Comparison of ENCODE assay signal across 30 mouse cellular contexts in the genomic region with DNA sequence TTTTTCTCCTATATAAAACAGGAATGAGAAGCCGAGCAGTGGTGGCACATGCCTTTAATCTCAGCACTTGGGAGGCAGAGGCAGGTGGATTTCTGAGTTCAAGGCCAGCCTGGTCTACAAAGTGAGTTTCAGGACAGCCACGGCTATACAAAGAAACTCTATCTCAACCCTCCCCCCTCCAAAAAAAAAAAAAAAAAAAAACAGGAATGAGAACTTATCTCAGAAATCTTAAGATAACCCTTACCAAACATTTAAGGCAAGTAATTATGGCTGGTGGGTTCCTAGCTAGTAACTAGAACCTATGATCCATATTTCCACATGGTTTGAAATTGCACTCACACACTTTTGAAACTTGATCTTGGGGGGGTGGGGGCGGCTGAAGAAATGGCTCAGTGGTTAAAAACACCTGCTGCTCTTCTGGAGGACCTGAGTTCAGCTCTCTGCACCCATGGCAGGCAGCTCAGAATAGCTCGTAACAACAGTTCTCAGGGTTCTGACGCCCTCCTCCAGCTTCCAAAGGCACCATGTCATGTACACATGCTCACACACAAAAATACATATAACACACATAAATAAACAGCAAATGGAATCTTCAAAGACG. TPM values are rescaled to one million over a fixed set of nuclear protein-coding genes. Genes with fewer than 3 reads are reported as not detected.
DNase-seq lines count a peak whose midpoint lies in the region; ATAC-seq and TF ChIP-seq lines count a peak whose summit lies in the region.
"Had no signal": no experiment of that assay in that cellular context is flagged by ENCODE, and none has a peak within 500 bp of the region (broad histone marks: within the 10 kb centered on the region; RNA-seq: fewer than 3 reads in every experiment).

No protein-coding gene starts in this region.

- 60% methylated on average over 6 of the region's 6 CpGs for WGBS in intestine, embryonic 16.5 days
- WGBS in intestine, embryonic 15.5 days, result 69% methylated on average over 6 of the region's 6 CpGs
- WGBS in lung, embryonic 16.5 days, result 60% methylated on average over 6 of the region's 6 CpGs
- WGBS in lung, postnatal 0 days, result 60% methylated on average over 6 of the region's 6 CpGs
- WGBS in liver, embryonic 16.5 days (ENCODE audit: insufficient replicate concordance), result 60% methylated on average over 6 of the region's 6 CpGs
- 63% methylated on average over 6 of the region's 6 CpGs for WGBS in stomach, postnatal 0 days
- 68% methylated on average over 6 of the region's 6 CpGs for WGBS in hindbrain, embryonic 10.5 days

- H3K9me3 ChIP-seq in intestine, embryonic 16.5 days (ENCODE audit: control insufficient read depth, low read length), result no peaks in the 10 kb centered on the region
- H3K9me3 ChIP-seq in intestine, embryonic 15.5 days, result no peaks in the 10 kb centered on the region
- H3K9me3 ChIP-seq in lung, embryonic 16.5 days (ENCODE audit: control insufficient read depth, low read length), result no peaks in the 10 kb centered on the region
- no peaks in the 10 kb centered on the region for H3K9me3 ChIP-seq in lung, postnatal 0 days (ENCODE audit: low read length)
- no peaks in the 10 kb centered on the region for H3K9me3 ChIP-seq in liver, embryonic 16.5 days (replicated peaks; ENCODE audit: control insufficient read depth, low read length)
- H3K9me3 ChIP-seq in stomach, postnatal 0 days (ENCODE audit: control insufficient read depth, low read length), result no peaks in the 10 kb centered on the region
- no peaks in the 10 kb centered on the region for H3K9me3 ChIP-seq in hindbrain, embryonic 10.5 days
- H3K9me3 ChIP-seq: embryonic facial prominence, embryonic 10.5 days; embryonic facial prominence, embryonic 15.5 days; forebrain, embryonic 13.5 days; heart, embryonic 13.5 days; limb, embryonic 13.5 days; neural tube, embryonic 15.5 days had no signal

- peak overlapping the region; percentile 87 for H3K27ac ChIP-seq in intestine, embryonic 16.5 days (ENCODE audit: low read length)
- no peak overlapping the region for H3K27ac ChIP-seq in intestine, embryonic 15.5 days
- peak overlapping the region; percentile 83 for H3K27ac ChIP-seq in lung, embryonic 16.5 days (ENCODE audit: low read length)
- H3K27ac ChIP-seq in lung, postnatal 0 days (ENCODE audit: low read length), result no peak overlapping the region
- H3K27ac ChIP-seq in liver, embryonic 16.5 days (ENCODE audit: low read length), result peak overlapping the region; percentile 99
- peak overlapping the region; percentile 36; the same call in 1 of the 2 replicates for H3K27ac ChIP-seq in stomach, postnatal 0 days (replicated peaks)
- H3K27ac ChIP-seq in hindbrain, embryonic 10.5 days, result no peak overlapping the region
- H3K27ac ChIP-seq: embryonic facial prominence, embryonic 10.5 days; embryonic facial prominence, embryonic 15.5 days; forebrain, embryonic 13.5 days; heart, embryonic 13.5 days; left cerebral cortex, adult 2 months; limb, embryonic 13.5 days; neural tube, embryonic 15.5 days had no signal

- no peak overlapping the region for H3K4me3 ChIP-seq in intestine, embryonic 16.5 days (ENCODE audit: low read length)
- H3K4me3 ChIP-seq in intestine, embryonic 15.5 days (replicated peaks), result no peak overlapping the region
- no peak overlapping the region for H3K4me3 ChIP-seq in lung, embryonic 16.5 days (ENCODE audit: low read length)
- no peak overlapping the region for H3K4me3 ChIP-seq in lung, postnatal 0 days (ENCODE audit: low read depth, low read length)
- H3K4me3 ChIP-seq in liver, embryonic 16.5 days (ENCODE audit: low read depth, low read length), result no peak overlapping the region
- no peak overlapping the region for H3K4me3 ChIP-seq in stomach, postnatal 0 days (ENCODE audit: low read depth, low read length)
- H3K4me3 ChIP-seq in hindbrain, embryonic 10.5 days, result no peak overlapping the region
- H3K4me3 ChIP-seq: embryonic facial prominence, embryonic 10.5 days; embryonic facial prominence, embryonic 15.5 days; forebrain, embryonic 13.5 days; heart, embryonic 13.5 days; left cerebral cortex, adult 2 months; limb, embryonic 13.5 days; neural tube, embryonic 15.5 days had no signal

- peaks cover 21% of the 10 kb centered on the region for H3K4me1 ChIP-seq in intestine, embryonic 16.5 days (ENCODE audit: control insufficient read depth, insufficient read depth, low read length)
- peaks cover 17% of the 10 kb centered on the region for H3K4me1 ChIP-seq in intestine, embryonic 15.5 days (replicated peaks)
- peaks cover 10% of the 10 kb centered on the region; the same call in 1 of the 2 replicates for H3K4me1 ChIP-seq in lung, embryonic 16.5 days (replicated peaks; ENCODE audit: control insufficient read depth, insufficient read depth, low read length)
- H3K4me1 ChIP-seq in lung, postnatal 0 days (ENCODE audit: insufficient read depth, low read depth, low read length), result peaks cover 10% of the 10 kb centered on the region
- H3K4me1 ChIP-seq in liver, embryonic 16.5 days (ENCODE audit: control insufficient read depth, low read depth, low read length), result peaks cover 54% of the 10 kb centered on the region
- no peaks in the 10 kb centered on the region; the same call in 1 of the 2 replicates for H3K4me1 ChIP-seq in stomach, postnatal 0 days (replicated peaks; ENCODE audit: control insufficient read depth, insufficient read depth)
- peaks cover 16% of the 10 kb centered on the region for H3K4me1 ChIP-seq in hindbrain, embryonic 10.5 days (replicated peaks)

- no peak for ATAC-seq in intestine, embryonic 16.5 days
- no peak for ATAC-seq in intestine, embryonic 15.5 days
- ATAC-seq in lung, embryonic 16.5 days (ENCODE audit: low read depth), result no peak
- ATAC-seq in lung, postnatal 0 days, result no peak
- ATAC-seq in liver, embryonic 16.5 days (ENCODE audit: low read depth), result no peak
- ATAC-seq in stomach, postnatal 0 days (ENCODE audit: low FRiP score, low TSS enrichment), result no peak
- ATAC-seq in megakaryocyte, adult 5-6 weeks (ENCODE audit: poor library complexity, severe bottlenecking), result no peak
- ATAC-seq: forebrain, embryonic 13.5 days; hindbrain, embryonic 16.5 days had no signal

- no peak overlapping the region for H3K9ac ChIP-seq in intestine, embryonic 16.5 days (ENCODE audit: low read depth, low read length)
- H3K9ac ChIP-seq in intestine, embryonic 15.5 days, result no peak overlapping the region
- no peak overlapping the region for H3K9ac ChIP-seq in lung, embryonic 16.5 days (ENCODE audit: low read length)
- H3K9ac ChIP-seq in lung, postnatal 0 days (replicated peaks; ENCODE audit: low read depth), result no peak overlapping the region
- H3K9ac ChIP-seq in liver, embryonic 16.5 days (ENCODE audit: low read depth, low read length), result no peak overlapping the region
- no peak overlapping the region for H3K9ac ChIP-seq in stomach, postnatal 0 days (ENCODE audit: low read length)
- H3K9ac ChIP-seq: embryonic facial prominence, embryonic 15.5 days; forebrain, embryonic 13.5 days; heart, embryonic 13.5 days; limb, embryonic 13.5 days; lung, embryonic 14.5 days; neural tube, embryonic 15.5 days had no signal

- TF ChIP-seq CTCF in lung, postnatal 0 days (IDR thresholded peaks at IDR 0.05), result no peak
- no peak for TF ChIP-seq CTCF in stomach, postnatal 0 days (IDR thresholded peaks at IDR 0.05; ENCODE audit: low read depth)

- H3K27me3 ChIP-seq in intestine, embryonic 16.5 days (replicated peaks; ENCODE audit: control insufficient read depth, insufficient read depth, low read length), result no peaks in the 10 kb centered on the region
- H3K27me3 ChIP-seq in intestine, embryonic 15.5 days (replicated peaks), result no peaks in the 10 kb centered on the region
- H3K27me3 ChIP-seq in lung, embryonic 16.5 days (ENCODE audit: control insufficient read depth, insufficient read depth, low read depth, low read length), result no peaks in the 10 kb centered on the region
- no peaks in the 10 kb centered on the region for H3K27me3 ChIP-seq in lung, postnatal 0 days (replicated peaks; ENCODE audit: insufficient read depth, low read length)
- H3K27me3 ChIP-seq in liver, embryonic 16.5 days (ENCODE audit: control insufficient read depth, insufficient read depth, low read depth, low read length), result no peaks in the 10 kb centered on the region
- H3K27me3 ChIP-seq in stomach, postnatal 0 days (ENCODE audit: control insufficient read depth, insufficient read depth, low read length), result no peaks in the 10 kb centered on the region
- no peaks in the 10 kb centered on the region for H3K27me3 ChIP-seq in hindbrain, embryonic 10.5 days (ENCODE audit: insufficient read depth, poor library complexity, severe bottlenecking)
- H3K27me3 ChIP-seq: embryonic facial prominence, embryonic 15.5 days; forebrain, embryonic 13.5 days; heart, embryonic 13.5 days; limb, embryonic 13.5 days; neural tube, embryonic 15.5 days had no signal

- TF ChIP-seq EP300 in lung, postnatal 0 days (IDR thresholded peaks at IDR 0.05), result no peak
- no peak for TF ChIP-seq EP300 in stomach, postnatal 0 days (optimal IDR thresholded peaks at IDR 0.05)

- no peaks in the 10 kb centered on the region for H3K36me3 ChIP-seq in intestine, embryonic 16.5 days (ENCODE audit: control insufficient read depth, insufficient read depth, low read length)
- no peaks in the 10 kb centered on the region for H3K36me3 ChIP-seq in intestine, embryonic 15.5 days
- no peaks in the 10 kb centered on the region for H3K36me3 ChIP-seq in lung, embryonic 16.5 days (ENCODE audit: control insufficient read depth, insufficient read depth, low read length)
- no peaks in the 10 kb centered on the region for H3K36me3 ChIP-seq in lung, postnatal 0 days (ENCODE audit: insufficient read depth, low read length)
- H3K36me3 ChIP-seq in liver, embryonic 16.5 days (ENCODE audit: control insufficient read depth, insufficient read depth), result no peaks in the 10 kb centered on the region
- no peaks in the 10 kb centered on the region for H3K36me3 ChIP-seq in stomach, postnatal 0 days (ENCODE audit: control insufficient read depth, insufficient read depth, low read length)
- no peaks in the 10 kb centered on the region for H3K36me3 ChIP-seq in hindbrain, embryonic 10.5 days
- H3K36me3 ChIP-seq: embryonic facial prominence, embryonic 10.5 days; embryonic facial prominence, embryonic 15.5 days; heart, embryonic 13.5 days; limb, embryonic 13.5 days; neural tube, embryonic 15.5 days had no signal

- no peak for DNase-seq in lung, postnatal 0 days (ENCODE audit: low spot score)
- DNase-seq in stomach, postnatal 0 days (ENCODE audit: low spot score), result no peak
- DNase-seq in hindbrain, embryonic 10.5 days (ENCODE audit: low spot score), result no peak
- DNase-seq: cerebellum, adult 8-10 months; right cerebral cortex, adult 18-20 months had no signal

- H3K4me2 ChIP-seq in intestine, embryonic 16.5 days (ENCODE audit: low read depth, low read length), result no peak overlapping the region
- no peak overlapping the region for H3K4me2 ChIP-seq in intestine, embryonic 15.5 days (replicated peaks)
- H3K4me2 ChIP-seq in lung, embryonic 16.5 days (ENCODE audit: low read depth, low read length), result no peak overlapping the region
- no peak overlapping the region for H3K4me2 ChIP-seq in lung, postnatal 0 days (replicated peaks; ENCODE audit: low read depth, low read length)
- peak overlapping the region; percentile 60; the same call in 1 of the 2 replicates for H3K4me2 ChIP-seq in liver, embryonic 16.5 days (ENCODE audit: low read depth, low read length)
- no peak overlapping the region for H3K4me2 ChIP-seq in stomach, postnatal 0 days (replicated peaks; ENCODE audit: low read depth)
- H3K4me2 ChIP-seq: embryonic facial prominence, embryonic 15.5 days; forebrain, embryonic 13.5 days; heart, embryonic 13.5 days; limb, embryonic 13.5 days; lung, embryonic 14.5 days; neural tube, embryonic 15.5 days had no signal

RNA-seq across cellular contexts. Expression of gene Cx3cl1, which starts 14.3 kb away (rescaled TPM):
- polyA plus RNA-seq in intestine, embryonic 16.5 days (2015; fragmentation: Nextera tagmentation; extraction: Ambion mirVana), result 34.7 and 47.2 TPM in 2 replicates
- polyA plus RNA-seq in intestine, embryonic 15.5 days (2015; fragmentation: Nextera tagmentation; extraction: Ambion mirVana), result 23.0 and 24.3 TPM in 2 replicates
- polyA plus RNA-seq in lung, embryonic 16.5 days (2015; fragmentation: Nextera tagmentation; extraction: Ambion mirVana), result 7.7 and 9.3 TPM in 2 replicates
- 8.3 and 10.7 TPM in 2 replicates for polyA plus RNA-seq in lung, postnatal 0 days (2015; fragmentation: Nextera tagmentation; extraction: Ambion mirVana)
- 0.47 and 0.71 TPM in 2 replicates for polyA plus RNA-seq in liver, embryonic 16.5 days (2015; fragmentation: Nextera tagmentation; extraction: Ambion mirVana)
- polyA plus RNA-seq in stomach, postnatal 0 days (2015; fragmentation: Nextera tagmentation; extraction: Ambion mirVana), result 18.0 and 21.9 TPM in 2 replicates
- total RNA-seq in megakaryocyte, adult 5-6 weeks (2015), result 0.13 and 0.18 TPM in 2 replicates
- total RNA-seq in megakaryocyte, adult 5-6 weeks (2017), result not detected in 2 replicates
- 12.2 and 13.3 TPM in 2 replicates for polyA plus RNA-seq in hindbrain, embryonic 10.5 days (2016; fragmentation: Nextera tagmentation; extraction: Ambion mirVana)
- total RNA-seq: megakaryocyte-erythroid progenitor cell, adult 5-6 weeks; monocyte, adult 5-6 weeks had no signal

RNA-seq across cellular contexts. Expression of gene Ccl17, which starts 24.2 kb away (rescaled TPM):
- polyA plus RNA-seq in intestine, embryonic 16.5 days (2015; fragmentation: Nextera tagmentation; extraction: Ambion mirVana), result 0.29 and 1.3 TPM in 2 replicates
- polyA plus RNA-seq in intestine, embryonic 15.5 days (2015; fragmentation: Nextera tagmentation; extraction: Ambion mirVana), result not detected in 2 replicates
- 0.62 TPM in 1 of 2 replicates, not detected in the other for polyA plus RNA-seq in lung, embryonic 16.5 days (2015; fragmentation: Nextera tagmentation; extraction: Ambion mirVana)
- polyA plus RNA-seq in lung, postnatal 0 days (2015; fragmentation: Nextera tagmentation; extraction: Ambion mirVana), result 5.7 and 9.1 TPM in 2 replicates
- not detected in 2 replicates for polyA plus RNA-seq in liver, embryonic 16.5 days (2015; fragmentation: Nextera tagmentation; extraction: Ambion mirVana)
- 0.42 and 0.55 TPM in 2 replicates for polyA plus RNA-seq in stomach, postnatal 0 days (2015; fragmentation: Nextera tagmentation; extraction: Ambion mirVana)
- 2.4 TPM in 1 of 2 replicates, not detected in the other for total RNA-seq in megakaryocyte, adult 5-6 weeks (2015)
- total RNA-seq in megakaryocyte, adult 5-6 weeks (2017), result 1.4 TPM in 1 of 2 replicates, not detected in the other
- not detected in 2 replicates for polyA plus RNA-seq in hindbrain, embryonic 10.5 days (2016; fragmentation: Nextera tagmentation; extraction: Ambion mirVana)
- total RNA-seq: gastrocnemius, postnatal 10 days; heart, adult 8-10 months; heart, postnatal 10 days; hematopoietic stem cell, adult 5-6 weeks; monocyte, adult 5-6 weeks had no signal
- polyA plus RNA-seq: brain, embryonic 14.5 days; embryonic facial prominence, embryonic 10.5 days; embryonic facial prominence, embryonic 15.5 days; forebrain, embryonic 13.5 days; intestine, embryonic 14.5 days; kidney, embryonic 14.5 days; lung, embryonic 14.5 days; midbrain, embryonic 14.5 days had no signal

RNA-seq across cellular contexts. Expression of gene Ccl22, which starts 40.7 kb away (rescaled TPM):
- 0.10 TPM in 1 of 2 replicates, not detected in the other for polyA plus RNA-seq in intestine, embryonic 16.5 days (2015; fragmentation: Nextera tagmentation; extraction: Ambion mirVana)
- not detected in 2 replicates for polyA plus RNA-seq in intestine, embryonic 15.5 days (2015; fragmentation: Nextera tagmentation; extraction: Ambion mirVana)
- not detected in 2 replicates for polyA plus RNA-seq in lung, embryonic 16.5 days (2015; fragmentation: Nextera tagmentation; extraction: Ambion mirVana)
- 0.45 TPM in 2 replicates for polyA plus RNA-seq in lung, postnatal 0 days (2015; fragmentation: Nextera tagmentation; extraction: Ambion mirVana)
- polyA plus RNA-seq in liver, embryonic 16.5 days (2015; fragmentation: Nextera tagmentation; extraction: Ambion mirVana), result 0.27 and 0.37 TPM in 2 replicates
- polyA plus RNA-seq in stomach, postnatal 0 days (2015; fragmentation: Nextera tagmentation; extraction: Ambion mirVana), result 0.06 TPM in 1 of 2 replicates, not detected in the other
- total RNA-seq in megakaryocyte, adult 5-6 weeks (2015), result not detected in 2 replicates
- total RNA-seq in megakaryocyte, adult 5-6 weeks (2017), result not detected in 2 replicates
- polyA plus RNA-seq in hindbrain, embryonic 10.5 days (2016; fragmentation: Nextera tagmentation; extraction: Ambion mirVana), result not detected in 2 replicates
- total RNA-seq: adrenal gland, postnatal 25 days; gastrocnemius, postnatal 10 days; heart, adult 8-10 months; heart, postnatal 10 days; hematopoietic stem cell, adult 5-6 weeks; megakaryocyte-erythroid progenitor cell, adult 5-6 weeks had no signal
- polyA plus RNA-seq: embryonic facial prominence, embryonic 10.5 days; embryonic facial prominence, embryonic 15.5 days; forebrain, embryonic 13.5 days; heart, embryonic 13.5 days; hindbrain, embryonic 16.5 days; intestine, embryonic 14.5 days; kidney, embryonic 14.5 days; limb, embryonic 13.5 days; lung, embryonic 14.5 days; neural tube, embryonic 15.5 days had no signal

RNA-seq across cellular contexts. Expression of gene Coq9, which starts 52.0 kb away (rescaled TPM):
- 142 and 145 TPM in 2 replicates for polyA plus RNA-seq in intestine, embryonic 16.5 days (2015; fragmentation: Nextera tagmentation; extraction: Ambion mirVana)
- 97.5 and 110 TPM in 2 replicates for polyA plus RNA-seq in intestine, embryonic 15.5 days (2015; fragmentation: Nextera tagmentation; extraction: Ambion mirVana)
- polyA plus RNA-seq in lung, embryonic 16.5 days (2015; fragmentation: Nextera tagmentation; extraction: Ambion mirVana), result 69.1 and 69.7 TPM in 2 replicates
- polyA plus RNA-seq in lung, postnatal 0 days (2015; fragmentation: Nextera tagmentation; extraction: Ambion mirVana), result 47.1 and 51.4 TPM in 2 replicates
- polyA plus RNA-seq in liver, embryonic 16.5 days (2015; fragmentation: Nextera tagmentation; extraction: Ambion mirVana), result 55.3 and 61.8 TPM in 2 replicates
- 62.3 and 66.7 TPM in 2 replicates for polyA plus RNA-seq in stomach, postnatal 0 days (2015; fragmentation: Nextera tagmentation; extraction: Ambion mirVana)
- 12.8 and 16.6 TPM in 2 replicates for total RNA-seq in megakaryocyte, adult 5-6 weeks (2015)
- total RNA-seq in megakaryocyte, adult 5-6 weeks (2017), result 22.1 and 24.8 TPM in 2 replicates
- 52.2 and 52.3 TPM in 2 replicates for polyA plus RNA-seq in hindbrain, embryonic 10.5 days (2016; fragmentation: Nextera tagmentation; extraction: Ambion mirVana)

RNA-seq across cellular contexts. Expression of gene Ciapin1, which starts 52.1 kb away (rescaled TPM):
- polyA plus RNA-seq in intestine, embryonic 16.5 days (2015; fragmentation: Nextera tagmentation; extraction: Ambion mirVana), result 79.1 and 90.1 TPM in 2 replicates
- 89.8 and 94.6 TPM in 2 replicates for polyA plus RNA-seq in intestine, embryonic 15.5 days (2015; fragmentation: Nextera tagmentation; extraction: Ambion mirVana)
- polyA plus RNA-seq in lung, embryonic 16.5 days (2015; fragmentation: Nextera tagmentation; extraction: Ambion mirVana), result 91.2 and 91.9 TPM in 2 replicates
- 66.7 and 74.5 TPM in 2 replicates for polyA plus RNA-seq in lung, postnatal 0 days (2015; fragmentation: Nextera tagmentation; extraction: Ambion mirVana)
- 37.5 TPM in 2 replicates for polyA plus RNA-seq in liver, embryonic 16.5 days (2015; fragmentation: Nextera tagmentation; extraction: Ambion mirVana)
- 58.8 and 61.7 TPM in 2 replicates for polyA plus RNA-seq in stomach, postnatal 0 days (2015; fragmentation: Nextera tagmentation; extraction: Ambion mirVana)
- total RNA-seq in megakaryocyte, adult 5-6 weeks (2015), result 13.0 and 28.9 TPM in 2 replicates
- 13.5 and 19.5 TPM in 2 replicates for total RNA-seq in megakaryocyte, adult 5-6 weeks (2017)
- polyA plus RNA-seq in hindbrain, embryonic 10.5 days (2016; fragmentation: Nextera tagmentation; extraction: Ambion mirVana), result 181 and 194 TPM in 2 replicates

Comparison
In these comparisons a context has a peak if more than half of its experiments do, and no peak if none do; other contexts are left out.
1. H3K27ac ChIP-seq: peak in intestine, embryonic 16.5 days (single experiment), lung, embryonic 16.5 days (single experiment), liver, embryonic 16.5 days (single experiment) and stomach, postnatal 0 days (single experiment); none in intestine, embryonic 15.5 days (single experiment), lung, postnatal 0 days (single experiment) and hindbrain, embryonic 10.5 days (single experiment).